Mouse (Mus musculus) forebrain, embryonic 16.5 days (tissue): Measurements from ENCODE around the gene Ntan1. TPM values are rescaled to one million over a fixed set of nuclear protein-coding genes. Genes with fewer than 3 reads are reported as not detected.

Experiments
- ATAC-seq: fragments of 200-750 bp; cut with Nextera tagmentation; 2 replicates; pipeline ENCODE4 v1.8.0; 2017; ENCODE audit warnings: mild to moderate bottlenecking, moderate library complexity
- H3K27ac ChIP-seq: fragments of 300-500 bp; sonication (generic); 2 replicates; pipeline ENCODE4 v1.5.1; 2014; ENCODE audit warnings: low read length, control low read depth
- H3K27me3 ChIP-seq: fragments of 300-500 bp; sonication (generic); replicated peaks from 2 replicates; pipeline ENCODE4 v1.6.1; 2014; ENCODE audit warnings: low read length; ENCODE audit not compliant: control insufficient read depth, insufficient read depth
- H3K36me3 ChIP-seq: fragments of 300-500 bp; sonication (generic); 2 replicates; pipeline ENCODE4 v1.6.1; 2014; ENCODE audit not compliant: control insufficient read depth, insufficient read depth
- H3K4me1 ChIP-seq: fragments of 300-500 bp; sonication (generic); replicated peaks from 2 replicates; pipeline ENCODE4 v1.6.1; 2014; ENCODE audit warnings: low read length; ENCODE audit not compliant: control insufficient read depth, insufficient read depth
- H3K4me2 ChIP-seq: fragments of 300-500 bp; sonication (generic); 2 replicates; pipeline ENCODE4 v1.6.1; 2014; ENCODE audit warnings: mild to moderate bottlenecking, low read length, control low read depth
- H3K4me3 ChIP-seq: fragments of 300-500 bp; sonication (generic); replicated peaks from 2 replicates; pipeline ENCODE4 v1.5.1; 2014; ENCODE audit warnings: mild to moderate bottlenecking, low read length, control low read depth
- H3K9ac ChIP-seq: fragments of 300-500 bp; sonication (generic); replicated peaks from 2 replicates; pipeline ENCODE4 v1.6.1; 2014; ENCODE audit warnings: low read depth, low read length, control low read depth
- H3K9me3 ChIP-seq: fragments of 300-500 bp; sonication (generic); 2 replicates; pipeline ENCODE4 v1.6.1; 2016; ENCODE audit warnings: low read length; ENCODE audit not compliant: control insufficient read depth
- WGBS: fragments of 180-500 bp; shearing (Covaris S2); extraction: QIAGEN DNeasy Blood & Tissue Kit; methylation state at CpG from one replicate; pipeline ENCODE4 v1.1.7; 2014; 5-methylcytosine and 5-hydroxymethylcytosine counted together
- polyA plus RNA-seq: library from polyadenylated mRNA; unstranded; fragments of >200 nt; fragmentation: Nextera tagmentation; extraction: Ambion mirVana; gene quantifications from 2 replicates; pipeline ENCODE4 v1.2.1, GENCODE M21; 2015

Gene Ntan1
- polyA plus RNA-seq, 1 experiment from 2014 or later, result 208 TPM

DNA sequence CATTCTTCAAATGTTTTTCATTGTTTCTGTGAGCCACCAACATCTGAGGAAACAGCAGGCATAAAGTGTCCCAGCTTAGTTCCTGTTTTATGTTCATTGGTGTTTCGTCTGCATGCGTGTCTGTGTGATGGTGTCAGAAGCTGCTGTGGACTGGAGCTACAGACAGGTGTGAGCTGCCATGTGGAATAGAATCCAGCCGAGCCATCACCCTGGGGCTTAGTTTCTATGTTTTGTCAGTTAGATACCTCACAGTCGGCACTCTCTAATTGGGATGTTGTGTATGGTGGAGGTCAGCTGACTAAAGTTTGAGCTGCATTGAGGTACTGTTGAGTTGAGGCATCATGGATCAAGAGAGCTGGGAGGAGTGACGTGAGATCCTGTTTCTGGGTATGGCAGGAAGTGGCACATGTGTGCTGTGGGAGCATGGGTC is 21.9 kb upstream of the Ntan1 start:
- Histone ChIP-seq H3K4me2 (no peak overlapping the region), H3K9ac (no peak overlapping the region), H3K36me3 (peaks cover 63% of the 10 kb centered on the region), H3K4me1 (no peaks in the 10 kb centered on the region), H3K27ac (no peak overlapping the region), H3K9me3 (no peaks in the 10 kb centered on the region), H3K27me3 (no peaks in the 10 kb centered on the region), H3K4me3 (no peak overlapping the region)
- no peak for ATAC-seq
- WGBS, result 84% methylated on average over 5 of the region's 5 CpGs

DNA sequence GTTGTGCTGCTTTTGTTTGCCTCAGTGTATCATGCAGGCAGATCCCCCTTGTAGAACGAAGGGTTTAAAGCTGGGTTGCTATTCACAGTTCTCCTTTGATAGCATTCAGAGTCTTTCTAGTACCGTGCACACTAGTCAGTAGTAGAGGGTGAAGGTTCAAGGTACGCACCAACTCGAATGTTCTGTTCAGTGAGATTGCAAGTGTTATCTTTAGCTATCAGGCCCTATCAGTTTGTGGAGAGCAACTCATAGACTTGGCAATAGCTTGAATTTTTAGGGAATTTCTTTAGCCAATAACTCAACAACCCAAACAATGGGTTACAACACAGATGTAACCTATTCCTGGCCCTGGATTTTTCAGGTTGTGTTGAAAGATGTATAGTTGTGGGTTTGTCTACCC is 17.4 kb upstream of the Ntan1 start:
- H3K9me3 ChIP-seq, result no peaks in the 10 kb centered on the region
- no peak overlapping the region for H3K27ac ChIP-seq
- WGBS, result 93% methylated on average over 4 of the region's 4 CpGs
- peaks cover 42% of the 10 kb centered on the region for H3K36me3 ChIP-seq
- ATAC-seq, result no peak
- no peak overlapping the region for H3K4me2 ChIP-seq
- no peaks in the 10 kb centered on the region for H3K27me3 ChIP-seq
- no peak overlapping the region for H3K4me3 ChIP-seq
- H3K9ac ChIP-seq, result no peak overlapping the region
- H3K4me1 ChIP-seq, result no peaks in the 10 kb centered on the region

DNA sequence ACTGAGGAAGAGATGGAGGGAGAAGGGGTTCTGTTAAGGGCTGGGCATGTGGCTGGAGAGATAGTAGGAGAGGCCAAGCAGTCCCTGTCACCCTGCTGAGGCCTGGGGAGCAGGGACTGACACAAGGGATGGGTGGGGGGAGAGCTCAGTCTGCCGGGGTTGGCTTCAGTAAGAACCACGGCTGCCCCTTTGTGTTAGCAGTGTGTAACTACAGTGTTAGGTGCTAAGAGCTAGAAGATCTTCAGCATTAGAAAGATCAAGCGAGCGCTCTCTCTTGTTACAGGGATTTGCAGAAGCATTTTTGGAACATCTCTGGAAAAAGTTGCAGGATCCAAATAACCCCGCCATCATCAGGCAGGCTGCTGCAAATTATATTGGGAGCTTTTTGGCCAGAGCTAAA is 14.0 kb upstream of the Ntan1 start:
- no peak overlapping the region for H3K27ac ChIP-seq
- 84% methylated on average over 5 of the region's 5 CpGs for WGBS
- H3K9ac ChIP-seq, result no peak overlapping the region
- no peaks in the 10 kb centered on the region for H3K9me3 ChIP-seq
- H3K27me3 ChIP-seq, result no peaks in the 10 kb centered on the region
- no peak for ATAC-seq
- no peaks in the 10 kb centered on the region for H3K4me1 ChIP-seq
- no peak overlapping the region for H3K4me3 ChIP-seq
- H3K36me3 ChIP-seq, result peaks cover 39% of the 10 kb centered on the region
- no peak overlapping the region for H3K4me2 ChIP-seq

DNA sequence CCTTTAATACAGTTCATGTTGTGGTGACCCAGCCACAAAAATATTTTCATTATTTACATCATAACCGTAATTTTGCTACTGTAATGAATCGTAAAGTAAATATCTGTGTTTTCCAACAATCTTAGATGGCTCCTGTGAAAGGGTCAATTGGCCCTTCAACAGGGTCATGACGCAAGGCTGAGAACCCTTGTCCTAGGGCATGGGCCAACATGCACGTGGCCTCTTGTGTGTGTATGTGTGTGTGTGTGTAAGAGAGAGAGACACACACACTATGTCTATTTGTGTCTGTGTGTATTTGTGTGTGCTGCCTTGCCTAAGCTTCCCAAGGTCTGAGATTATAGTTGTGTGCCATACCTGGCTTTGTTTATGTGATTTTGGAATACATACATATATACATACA is 11.0 kb upstream of the Ntan1 start:
- Histone ChIP-seq H3K27me3 (no peaks in the 10 kb centered on the region), H3K4me1 (no peaks in the 10 kb centered on the region), H3K27ac (no peak overlapping the region), H3K36me3 (peaks cover 34% of the 10 kb centered on the region), H3K9ac (no peak overlapping the region), H3K4me2 (no peak overlapping the region), H3K4me3 (no peak overlapping the region), H3K9me3 (no peaks in the 10 kb centered on the region)
- WGBS, result 97% methylated on average over 4 of the region's 4 CpGs
- ATAC-seq, result no peak

DNA sequence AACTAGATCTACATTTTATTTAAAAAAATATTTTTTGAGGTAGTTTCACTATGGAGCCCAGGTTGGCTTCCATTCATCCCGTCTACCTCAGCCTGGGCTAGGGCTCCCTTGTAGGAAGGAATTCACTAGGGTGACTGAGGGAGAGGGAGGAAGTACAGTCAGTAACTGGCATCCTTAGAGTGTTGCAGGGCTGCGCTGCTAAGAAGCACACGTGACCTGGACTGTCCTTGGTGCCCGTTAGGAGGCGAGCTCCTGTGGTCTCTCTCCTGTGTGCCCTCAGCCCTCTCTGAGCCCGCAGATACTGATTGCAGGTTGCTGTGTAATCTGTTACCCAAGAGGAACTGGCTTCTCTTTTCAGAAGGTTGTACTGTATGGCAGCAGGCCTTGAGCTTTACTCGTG is 10.2 kb upstream of the Ntan1 start:
- Histone ChIP-seq H3K27me3 (no peaks in the 10 kb centered on the region), H3K36me3 (peaks cover 39% of the 10 kb centered on the region), H3K9me3 (no peaks in the 10 kb centered on the region), H3K27ac (no peak overlapping the region), H3K4me2 (no peak overlapping the region), H3K4me3 (no peak overlapping the region), H3K9ac (no peak overlapping the region), H3K4me1 (no peaks in the 10 kb centered on the region)
- 88% methylated on average over 7 of the region's 7 CpGs for WGBS
- no peak for ATAC-seq

DNA sequence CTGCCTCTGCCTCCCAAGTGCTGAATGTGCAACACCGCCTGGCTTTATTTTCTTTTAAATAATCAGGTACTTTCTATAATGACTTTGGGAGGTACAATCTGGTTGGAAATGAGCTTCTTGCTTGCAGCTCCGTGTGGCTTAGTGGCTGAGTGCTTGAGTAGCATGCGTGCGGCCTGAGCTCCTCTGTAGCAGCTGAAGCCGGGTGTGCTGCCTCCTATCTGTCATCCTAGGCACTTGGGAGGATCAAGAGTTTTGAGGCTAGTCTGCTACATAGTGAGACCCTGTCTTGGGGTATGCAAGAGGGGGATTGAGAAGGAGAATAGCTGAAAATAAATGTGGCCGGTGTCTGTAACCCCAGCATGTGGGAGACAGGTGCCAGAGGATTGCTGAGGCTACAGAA is 6.5 kb upstream of the Ntan1 start:
- Histone ChIP-seq H3K36me3 (peaks cover 39% of the 10 kb centered on the region), H3K27ac (no peak overlapping the region), H3K27me3 (no peaks in the 10 kb centered on the region), H3K4me3 (no peak overlapping the region), H3K9me3 (no peaks in the 10 kb centered on the region), H3K4me1 (no peaks in the 10 kb centered on the region), H3K4me2 (no peak overlapping the region), H3K9ac (no peak overlapping the region)
- no peak for ATAC-seq
- 92% methylated on average over 6 of the region's 6 CpGs for WGBS

DNA sequence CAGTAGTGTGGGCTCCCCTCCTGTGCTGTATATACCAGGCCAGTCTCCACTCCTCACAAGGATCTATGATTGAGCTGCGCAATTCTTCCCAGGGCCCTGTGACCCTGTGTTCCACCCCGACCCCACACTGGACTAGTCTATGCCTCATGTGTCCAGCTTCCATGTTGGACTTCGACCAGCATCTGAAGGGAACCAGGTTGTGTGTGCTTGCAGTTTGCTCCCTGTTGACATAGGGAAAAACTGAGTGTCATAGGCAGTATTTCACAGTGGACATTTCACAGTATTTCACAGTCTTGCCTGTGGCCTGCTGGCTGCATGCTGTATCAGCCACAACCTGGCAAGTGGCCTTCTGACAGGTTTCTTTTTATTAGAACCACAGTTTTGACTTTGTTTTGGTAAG is 5.4 kb upstream of the Ntan1 start:
- Histone ChIP-seq H3K27ac (no peak overlapping the region), H3K9ac (no peak overlapping the region), H3K4me1 (peaks cover 3% of the 10 kb centered on the region), H3K4me2 (no peak overlapping the region), H3K4me3 (no peak overlapping the region), H3K9me3 (no peaks in the 10 kb centered on the region), H3K36me3 (peaks cover 35% of the 10 kb centered on the region), H3K27me3 (no peaks in the 10 kb centered on the region)
- 99% methylated on average over 3 of the region's 3 CpGs for WGBS
- no peak for ATAC-seq

DNA sequence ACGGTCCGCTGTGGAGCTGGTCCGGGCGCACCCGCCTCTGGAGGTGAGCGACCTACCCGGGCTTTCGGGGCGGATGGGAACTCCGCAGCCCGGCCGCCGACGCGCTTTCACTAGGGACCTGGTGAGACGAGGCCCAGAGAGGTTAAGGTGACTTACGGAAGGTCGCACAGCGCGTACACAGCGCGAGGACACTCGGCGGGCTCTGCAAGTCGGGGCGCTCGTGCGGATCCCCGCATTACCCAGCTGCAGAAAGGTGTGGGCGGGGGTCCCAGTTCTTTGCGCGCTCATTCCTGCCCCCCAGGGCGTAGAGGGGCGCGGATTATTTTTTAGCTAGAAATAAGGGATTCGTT is 724 bp downstream of the Ntan1 start:
- H3K27me3 ChIP-seq, result no peaks in the 10 kb centered on the region
- H3K4me2 ChIP-seq, result peak overlapping the region; percentile 78
- no peaks in the 10 kb centered on the region; the same call in 1 of the 2 replicates for H3K9me3 ChIP-seq
- H3K27ac ChIP-seq, result peak overlapping the region; percentile 96
- H3K36me3 ChIP-seq, result peaks cover 7% of the 10 kb centered on the region; the same call in 1 of the 2 replicates
- peaks cover 22% of the 10 kb centered on the region for H3K4me1 ChIP-seq
- peak overlapping the region; percentile 81 for H3K9ac ChIP-seq
- WGBS, result under 1% methylated on average over 36 of the region's 36 CpGs
- peak overlapping the region; percentile 78 for H3K4me3 ChIP-seq
- ATAC-seq, result peak; percentile 38

DNA sequence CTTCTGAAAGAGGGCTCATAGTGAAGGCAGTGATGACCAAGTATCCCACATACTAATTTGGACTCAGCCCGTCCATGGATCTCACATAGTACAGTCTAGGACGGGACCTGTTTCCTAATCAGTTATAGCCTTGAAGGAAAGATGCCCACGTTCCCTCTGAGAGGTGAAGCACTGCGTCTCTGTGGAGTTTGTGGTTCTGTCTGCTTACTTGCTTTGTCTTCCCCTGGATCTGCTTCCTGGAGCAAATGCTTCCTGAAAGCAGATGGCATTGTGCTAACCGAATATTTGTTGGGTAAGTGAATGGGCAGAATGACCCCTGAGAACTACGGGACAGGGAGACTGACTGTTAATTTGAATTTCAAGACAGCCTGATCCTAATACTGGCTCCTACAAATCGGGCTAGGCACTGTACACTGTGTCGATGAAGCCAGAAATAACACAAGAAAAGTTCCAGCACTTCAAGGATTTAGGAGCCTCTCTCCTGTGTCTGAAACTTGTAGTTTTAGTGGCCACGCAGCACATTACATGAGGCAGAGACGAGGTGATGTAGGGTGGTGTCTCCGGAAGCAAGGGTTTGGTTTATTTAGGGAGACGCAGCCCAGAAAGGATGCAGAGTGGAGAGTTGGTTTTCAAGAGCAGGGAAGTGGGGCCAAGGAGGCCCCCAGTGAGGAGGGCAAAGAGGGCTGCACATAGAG is 1.3 kb downstream of the Ntan1 start:
- Histone ChIP-seq H3K4me1 (peaks cover 22% of the 10 kb centered on the region), H3K4me3 (peak overlapping the region; percentile 78), H3K4me2 (peak overlapping the region; percentile 78), H3K9ac (peak overlapping the region; percentile 81), H3K9me3 (no peaks in the 10 kb centered on the region; the same call in 1 of the 2 replicates), H3K36me3 (peaks cover 3% of the 10 kb centered on the region; the same call in 1 of the 2 replicates), H3K27me3 (no peaks in the 10 kb centered on the region), H3K27ac (peak overlapping the region; percentile 96; the same call in 1 of the 2 replicates)
- no peak for ATAC-seq
- 36% methylated on average over 12 of the region's 12 CpGs for WGBS

DNA sequence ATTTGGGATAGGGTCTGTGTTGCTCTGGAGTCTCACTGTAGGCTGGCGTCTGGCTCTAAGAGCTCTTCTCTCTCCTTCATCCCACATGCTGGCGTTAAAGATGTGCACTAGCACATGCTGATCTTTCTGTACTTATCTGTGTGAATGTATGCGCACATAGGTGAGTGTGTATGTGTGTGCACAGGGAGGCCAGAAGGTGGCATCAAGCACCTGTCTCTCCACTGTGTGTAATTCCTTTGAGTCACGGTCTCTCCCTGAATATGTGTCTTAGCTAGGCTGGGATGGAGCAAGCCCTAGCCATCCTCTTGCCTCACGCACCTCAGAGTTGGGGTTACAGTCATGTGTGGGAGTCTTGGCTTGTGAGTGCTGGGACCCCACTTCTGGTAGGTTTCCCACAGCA is 2.1 kb downstream of the Ntan1 start:
- no peak for ATAC-seq
- Histone ChIP-seq H3K9ac (no peak overlapping the region), H3K27ac (no peak overlapping the region), H3K4me1 (peaks cover 22% of the 10 kb centered on the region), H3K36me3 (peaks cover 3% of the 10 kb centered on the region; the same call in 1 of the 2 replicates), H3K9me3 (no peaks in the 10 kb centered on the region; the same call in 1 of the 2 replicates), H3K4me2 (peak overlapping the region; percentile 78), H3K4me3 (no peak overlapping the region), H3K27me3 (no peaks in the 10 kb centered on the region)
- 97% methylated on average over 5 of the region's 5 CpGs for WGBS
